In genomic region chr11:71952533-71952932, GRCm38 (mm10) we compare ENCODE assay signal across 24 mouse cellular contexts.
DNase-seq lines count a peak whose midpoint lies in the region; ATAC-seq and TF ChIP-seq lines count a peak whose summit lies in the region.
"Had no signal": no experiment of that assay in that cellular context is flagged by ENCODE, and none has a peak within 500 bp of the region (broad histone marks: within the 10 kb centered on the region; RNA-seq: fewer than 3 reads in every experiment).

No protein-coding gene starts in this region.

- no peak overlapping the region for H3K9ac ChIP-seq in hindbrain, embryonic 15.5 days
- no peak overlapping the region for H3K9ac ChIP-seq in midbrain, embryonic 14.5 days (replicated peaks; ENCODE audit: low read length)
- no peak overlapping the region for H3K9ac ChIP-seq in midbrain, embryonic 11.5 days (ENCODE audit: low read length)
- H3K9ac ChIP-seq in midbrain, embryonic 15.5 days = no peak overlapping the region
- no peak overlapping the region for H3K9ac ChIP-seq in midbrain, postnatal 0 days (replicated peaks; ENCODE audit: low read length, poor library complexity, severe bottlenecking)
- H3K9ac ChIP-seq: embryonic facial prominence, embryonic 13.5 days; embryonic facial prominence, embryonic 15.5 days; forebrain, embryonic 13.5 days; forebrain, embryonic 15.5 days had no signal

- no peak overlapping the region for H3K4me2 ChIP-seq in hindbrain, embryonic 15.5 days
- no peak overlapping the region for H3K4me2 ChIP-seq in midbrain, embryonic 14.5 days (ENCODE audit: low read length)
- H3K4me2 ChIP-seq in midbrain, embryonic 11.5 days = no peak overlapping the region
- H3K4me2 ChIP-seq in midbrain, embryonic 15.5 days = no peak overlapping the region
- H3K4me2 ChIP-seq in midbrain, postnatal 0 days (ENCODE audit: low read depth, low read length, poor library complexity, severe bottlenecking) = no peak overlapping the region
- H3K4me2 ChIP-seq: embryonic facial prominence, embryonic 13.5 days; embryonic facial prominence, embryonic 15.5 days; forebrain, embryonic 13.5 days; forebrain, embryonic 15.5 days had no signal

- no peak for DNase-seq in hindbrain, embryonic 10.5 days (ENCODE audit: low spot score)
- peak; percentile 48 for DNase-seq in midbrain, embryonic 14.5 days
- no peak for DNase-seq in midbrain, embryonic 11.5 days (ENCODE audit: low spot score, missing footprints)
- no peak for DNase-seq in midbrain, postnatal 0 days (ENCODE audit: low spot score)
- no peak for DNase-seq in heart, adult 11 months
- no peak for DNase-seq in adrenal gland, postnatal 36 days
- DNase-seq: adrenal gland, adult 2 months; adrenal gland, postnatal 10 days; adrenal gland, postnatal 25 days; cerebellum, adult 11 months; cerebellum, adult 18-20 months; cerebellum, adult 8-10 months; cerebellum, adult 9-11 months; cerebellum, postnatal 14 days; cerebellum, postnatal 36 days; embryo, embryonic 11 days had no signal

- H3K27ac ChIP-seq in hindbrain, embryonic 15.5 days (replicated peaks) = 0 out of 2 replicates have a peak overlapping the region, but pooled peaks have one; percentile 22
- H3K27ac ChIP-seq in hindbrain, embryonic 10.5 days = no peak overlapping the region
- H3K27ac ChIP-seq in midbrain, embryonic 14.5 days (replicated peaks; ENCODE audit: low read depth, low read length) = peak overlapping the region; percentile 20; the same call in 1 of the 2 replicates
- H3K27ac ChIP-seq in midbrain, embryonic 11.5 days (ENCODE audit: low read depth, low read length) = no peak overlapping the region
- peak overlapping the region; percentile 27; the same call in 1 of the 2 replicates for H3K27ac ChIP-seq in midbrain, embryonic 15.5 days
- peak overlapping the region; percentile 1; the same call in 1 of the 2 replicates for H3K27ac ChIP-seq in midbrain, postnatal 0 days (ENCODE audit: low read depth, low read length)
- H3K27ac ChIP-seq: embryonic facial prominence, embryonic 13.5 days; embryonic facial prominence, embryonic 15.5 days; forebrain, embryonic 10.5 days; forebrain, embryonic 13.5 days; forebrain, embryonic 15.5 days had no signal

- WGBS in hindbrain, embryonic 15.5 days = 58% methylated on average over 2 of the region's 2 CpGs
- 58% methylated on average over 2 of the region's 2 CpGs for WGBS in hindbrain, embryonic 10.5 days
- 37% methylated on average over 2 of the region's 2 CpGs for WGBS in midbrain, embryonic 14.5 days
- 46% methylated on average over 2 of the region's 2 CpGs for WGBS in midbrain, embryonic 11.5 days
- WGBS in midbrain, embryonic 15.5 days = 27% methylated on average over 2 of the region's 2 CpGs
- 19% methylated on average over 2 of the region's 2 CpGs for WGBS in midbrain, postnatal 0 days

- H3K27me3 ChIP-seq in hindbrain, embryonic 15.5 days = no peaks in the 10 kb centered on the region
- H3K27me3 ChIP-seq in hindbrain, embryonic 10.5 days (ENCODE audit: insufficient read depth, poor library complexity, severe bottlenecking) = no peaks in the 10 kb centered on the region
- no peaks in the 10 kb centered on the region for H3K27me3 ChIP-seq in midbrain, embryonic 14.5 days (ENCODE audit: control insufficient read depth, insufficient read depth, low read length)
- no peaks in the 10 kb centered on the region for H3K27me3 ChIP-seq in midbrain, embryonic 11.5 days (ENCODE audit: control insufficient read depth, insufficient read depth, low read length)
- no peaks in the 10 kb centered on the region for H3K27me3 ChIP-seq in midbrain, embryonic 15.5 days (replicated peaks)
- H3K27me3 ChIP-seq in midbrain, postnatal 0 days (ENCODE audit: insufficient read depth, low read length) = no peaks in the 10 kb centered on the region
- H3K27me3 ChIP-seq: embryonic facial prominence, embryonic 13.5 days; embryonic facial prominence, embryonic 15.5 days; forebrain, embryonic 13.5 days; forebrain, embryonic 15.5 days had no signal

- no peak for ATAC-seq in hindbrain, embryonic 15.5 days (ENCODE audit: low FRiP score, low read depth)
- ATAC-seq in midbrain, embryonic 14.5 days (ENCODE audit: low FRiP score, low TSS enrichment) = no peak
- ATAC-seq in midbrain, embryonic 11.5 days (ENCODE audit: low FRiP score) = no peak
- peak; percentile 56; the same call in 1 of the 2 replicates for ATAC-seq in midbrain, embryonic 15.5 days (replicated peaks)
- 0 out of 2 replicates have a peak, but pooled peaks have one; percentile 38 for ATAC-seq in midbrain, postnatal 0 days (ENCODE audit: low FRiP score)
- ATAC-seq: forebrain, embryonic 13.5 days; forebrain, embryonic 15.5 days had no signal

- no peak overlapping the region for H3K4me3 ChIP-seq in hindbrain, embryonic 15.5 days
- H3K4me3 ChIP-seq in hindbrain, embryonic 10.5 days = no peak overlapping the region
- H3K4me3 ChIP-seq in midbrain, embryonic 14.5 days (replicated peaks; ENCODE audit: low read depth, low read length) = no peak overlapping the region
- H3K4me3 ChIP-seq in midbrain, embryonic 11.5 days (ENCODE audit: low read depth, low read length) = no peak overlapping the region
- no peak overlapping the region for H3K4me3 ChIP-seq in midbrain, embryonic 15.5 days
- H3K4me3 ChIP-seq in midbrain, postnatal 0 days (ENCODE audit: low read depth, low read length) = no peak overlapping the region
- H3K4me3 ChIP-seq: embryonic facial prominence, embryonic 13.5 days; embryonic facial prominence, embryonic 15.5 days; erythroblast, embryonic 14.5 days; forebrain, embryonic 10.5 days; forebrain, embryonic 13.5 days; forebrain, embryonic 15.5 days had no signal

- H3K4me1 ChIP-seq in hindbrain, embryonic 15.5 days (replicated peaks) = no peaks in the 10 kb centered on the region; the same call in 1 of the 2 replicates
- H3K4me1 ChIP-seq in hindbrain, embryonic 10.5 days (replicated peaks) = 0 out of 2 replicates have a peak, but pooled peaks cover 4% of the 10 kb centered on the region
- H3K4me1 ChIP-seq in midbrain, embryonic 14.5 days (ENCODE audit: control insufficient read depth, insufficient read depth, low read length) = 0 out of 2 replicates have a peak, but pooled peaks cover 3% of the 10 kb centered on the region
- no peaks in the 10 kb centered on the region for H3K4me1 ChIP-seq in midbrain, embryonic 11.5 days (ENCODE audit: control insufficient read depth, insufficient read depth, low read length)
- peaks cover 18% of the 10 kb centered on the region for H3K4me1 ChIP-seq in midbrain, embryonic 15.5 days
- peaks cover 7% of the 10 kb centered on the region; the same call in 1 of the 2 replicates for H3K4me1 ChIP-seq in midbrain, postnatal 0 days (ENCODE audit: insufficient read depth, low read length)
- H3K4me1 ChIP-seq: embryonic facial prominence, embryonic 13.5 days; embryonic facial prominence, embryonic 15.5 days; forebrain, embryonic 10.5 days; forebrain, embryonic 13.5 days had no signal

- H3K9me3 ChIP-seq in hindbrain, embryonic 15.5 days = no peaks in the 10 kb centered on the region
- H3K9me3 ChIP-seq in hindbrain, embryonic 10.5 days = no peaks in the 10 kb centered on the region
- no peaks in the 10 kb centered on the region for H3K9me3 ChIP-seq in midbrain, embryonic 14.5 days (ENCODE audit: control insufficient read depth, low read length)
- H3K9me3 ChIP-seq in midbrain, embryonic 11.5 days (ENCODE audit: control insufficient read depth, low read length) = no peaks in the 10 kb centered on the region
- no peaks in the 10 kb centered on the region for H3K9me3 ChIP-seq in midbrain, embryonic 15.5 days
- no peaks in the 10 kb centered on the region for H3K9me3 ChIP-seq in midbrain, postnatal 0 days (ENCODE audit: low read length)
- H3K9me3 ChIP-seq: embryonic facial prominence, embryonic 13.5 days; embryonic facial prominence, embryonic 15.5 days; forebrain, embryonic 10.5 days; forebrain, embryonic 13.5 days; forebrain, embryonic 15.5 days had no signal

- no peak for TF ChIP-seq CTCF in midbrain, postnatal 0 days (IDR thresholded peaks at IDR 0.05)

- H3K36me3 ChIP-seq in hindbrain, embryonic 15.5 days = no peaks in the 10 kb centered on the region
- no peaks in the 10 kb centered on the region for H3K36me3 ChIP-seq in hindbrain, embryonic 10.5 days
- H3K36me3 ChIP-seq in midbrain, embryonic 14.5 days (ENCODE audit: control insufficient read depth, insufficient read depth, low read length) = no peaks in the 10 kb centered on the region
- no peaks in the 10 kb centered on the region for H3K36me3 ChIP-seq in midbrain, embryonic 11.5 days (ENCODE audit: control insufficient read depth, insufficient read depth, low read length)
- H3K36me3 ChIP-seq in midbrain, embryonic 15.5 days (replicated peaks) = no peaks in the 10 kb centered on the region
- H3K36me3 ChIP-seq in midbrain, postnatal 0 days (ENCODE audit: insufficient read depth, low read length) = no peaks in the 10 kb centered on the region
- H3K36me3 ChIP-seq: embryonic facial prominence, embryonic 13.5 days; embryonic facial prominence, embryonic 15.5 days; forebrain, embryonic 10.5 days; forebrain, embryonic 15.5 days had no signal

Comparison
In these comparisons a context has a peak if more than half of its experiments do, and no peak if none do; other contexts are left out.
1. ATAC-seq: peak in midbrain, embryonic 15.5 days (single experiment) and midbrain, postnatal 0 days (single experiment); none in hindbrain, embryonic 15.5 days (single experiment), midbrain, embryonic 14.5 days (single experiment) and midbrain, embryonic 11.5 days (single experiment).
2. H3K27ac ChIP-seq: peak in hindbrain, embryonic 15.5 days (single experiment), midbrain, embryonic 14.5 days (single experiment), midbrain, embryonic 15.5 days (single experiment) and midbrain, postnatal 0 days (single experiment); none in hindbrain, embryonic 10.5 days (single experiment) and midbrain, embryonic 11.5 days (single experiment).